Mouse (Mus musculus) T-helper 2 cell (primary cell): Measurements from ENCODE around the gene Wipf2.
"Not testable (repeated sequence)": the region's sequence is repeated elsewhere in the genome, so short reads cannot be mapped to it uniquely, and the experiment has no call there.

Experiments used
- in situ Hi-C: fragments of 300-600 bp; cut with MboI, MseI; formaldehyde crosslinking; loops from one replicate; pipeline ENCODE4 v1.15.1; 2025; ENCODE audit warnings: high pct_unique_total_duplicates

Gene Wipf2

DNA sequence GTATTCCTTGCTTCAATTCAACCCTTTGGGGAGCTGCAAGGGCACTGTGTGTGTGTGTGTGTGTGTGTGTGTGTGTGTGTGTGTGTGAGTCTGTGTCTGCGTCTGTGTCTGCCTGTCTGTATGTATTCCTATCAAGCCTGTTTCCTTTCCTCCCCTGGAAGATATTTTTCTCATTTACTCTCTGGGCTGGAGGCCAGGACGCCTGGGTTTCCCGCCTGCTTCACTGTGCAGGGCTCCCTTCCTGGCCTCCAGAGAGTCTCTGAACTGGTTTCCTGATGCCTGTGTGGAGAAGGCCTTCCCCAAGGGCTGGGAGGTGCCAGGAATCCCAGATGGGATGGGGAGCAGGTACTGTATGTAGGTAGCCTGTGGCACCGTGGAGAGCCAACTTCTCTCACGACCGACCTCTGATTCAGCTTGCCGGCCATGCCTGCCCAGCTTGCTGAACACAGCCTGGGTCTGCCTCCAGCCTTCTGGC lies 66.7 kb downstream of the Wipf2 start:
- in situ Hi-C loops: no loop called here

DNA sequence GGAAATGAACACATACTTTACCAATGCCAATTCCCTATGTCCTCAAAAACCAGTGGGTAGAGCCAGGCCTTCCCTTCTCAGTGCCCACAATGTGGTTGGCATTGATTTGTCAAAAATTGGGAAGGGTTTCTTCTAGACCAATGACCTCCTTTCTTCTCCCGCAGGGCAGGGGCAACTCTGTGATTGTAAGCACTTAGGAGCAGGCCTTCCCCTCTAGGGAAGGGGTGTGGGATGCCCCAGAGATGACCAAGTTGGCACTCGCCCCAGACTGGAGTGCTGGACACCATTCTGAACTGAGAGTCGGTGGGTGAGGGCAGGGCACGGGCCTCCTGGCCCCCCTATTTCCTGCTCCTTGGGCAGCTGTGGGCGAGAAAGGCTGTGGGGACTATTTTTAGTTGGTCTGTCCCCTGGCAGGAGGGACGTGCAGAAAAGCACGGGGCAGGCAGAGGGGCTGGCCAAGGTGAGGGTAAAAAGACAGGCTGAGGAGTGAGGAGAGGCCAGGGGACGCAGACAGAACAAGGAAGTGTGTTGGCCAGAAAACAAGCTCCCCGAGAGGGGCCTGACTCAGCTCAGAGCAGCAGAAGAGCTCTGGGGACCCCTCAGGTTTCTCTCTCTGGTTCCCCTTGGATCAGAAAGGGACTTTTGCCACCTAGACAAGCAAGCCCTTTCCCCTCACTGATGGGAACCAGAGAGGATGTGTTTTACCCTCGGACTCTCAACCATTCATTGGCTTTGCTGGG lies 67.5 kb downstream of the Wipf2 start:
- in situ Hi-C loops: no loop called here

DNA sequence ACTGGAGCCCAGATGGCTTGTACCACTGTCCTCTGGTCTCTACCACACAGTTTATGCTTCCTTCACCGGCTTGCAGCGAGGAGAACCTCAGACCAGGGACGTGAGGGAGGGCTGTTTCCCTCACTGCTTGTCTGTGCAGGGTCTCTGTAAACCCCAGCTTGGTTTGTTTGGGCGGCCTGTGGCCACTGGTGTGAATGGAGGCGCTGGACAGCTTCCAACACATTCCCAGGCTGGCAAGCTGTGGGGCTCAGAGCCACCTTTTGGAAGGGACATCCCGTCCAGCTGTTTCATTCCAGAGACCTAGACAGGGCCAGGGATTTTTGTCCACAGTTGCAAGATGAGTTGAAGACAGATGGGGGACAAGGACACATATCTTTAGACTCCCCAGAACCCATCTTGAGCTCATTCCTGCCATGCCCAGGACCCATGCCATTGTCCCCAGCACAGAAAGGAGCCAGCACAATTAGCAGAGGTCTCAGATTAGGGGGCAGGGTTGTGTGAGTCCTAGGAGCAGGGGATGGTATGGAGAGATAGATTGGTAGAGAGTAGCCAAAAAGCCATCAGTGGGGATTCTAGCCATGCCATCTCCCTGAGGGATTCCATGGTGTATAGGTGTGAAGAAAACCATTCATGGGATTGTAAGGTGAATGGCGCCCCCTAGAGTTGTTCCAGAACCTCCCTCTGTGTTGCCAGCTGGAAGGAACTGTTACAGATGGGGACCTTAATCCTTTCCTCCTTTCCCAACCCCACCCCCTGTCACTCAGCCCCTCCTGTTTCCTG lies 68.3 kb downstream of the Wipf2 start:
- in situ Hi-C loops: no loop called here

DNA sequence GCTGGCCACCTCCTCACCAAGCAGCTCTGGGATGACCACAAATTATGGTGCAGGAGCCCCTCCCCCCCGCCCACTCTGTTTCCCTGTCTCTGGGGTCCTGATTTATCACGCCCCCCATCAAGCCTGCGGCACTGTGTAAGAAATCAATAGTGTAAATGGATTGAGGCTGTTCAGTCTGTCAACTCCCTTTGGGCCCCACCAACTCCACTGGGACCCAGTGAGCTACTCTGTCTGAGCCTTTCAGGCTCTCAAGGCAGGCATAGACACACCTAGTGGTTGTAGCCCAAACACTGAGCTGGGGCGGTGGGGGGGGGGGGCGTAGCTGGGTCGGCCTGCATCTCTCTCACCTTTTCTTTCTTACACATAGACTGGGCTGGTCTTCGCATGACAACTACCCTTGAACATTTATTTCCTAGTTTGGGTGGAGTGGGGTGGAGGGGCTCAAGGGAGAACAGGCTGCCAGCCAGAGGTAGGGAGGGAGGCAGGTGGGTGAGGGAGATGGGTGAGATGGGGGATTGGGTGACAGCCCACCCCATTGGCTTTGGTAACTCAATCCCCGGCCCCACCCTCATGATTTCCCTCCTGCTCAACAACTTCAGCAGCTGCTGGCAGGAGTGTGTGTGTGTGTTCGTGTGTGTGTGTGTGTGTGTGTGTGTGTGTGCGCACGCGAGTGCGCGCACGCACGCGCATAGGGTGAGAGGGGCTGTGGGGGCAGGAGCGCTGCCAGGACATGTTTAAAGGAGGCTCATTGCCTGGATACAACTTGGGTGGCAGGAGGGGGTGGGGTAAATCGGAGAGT lies 69.1 kb downstream of the Wipf2 start:
- in situ Hi-C loops: no loop called here

DNA sequence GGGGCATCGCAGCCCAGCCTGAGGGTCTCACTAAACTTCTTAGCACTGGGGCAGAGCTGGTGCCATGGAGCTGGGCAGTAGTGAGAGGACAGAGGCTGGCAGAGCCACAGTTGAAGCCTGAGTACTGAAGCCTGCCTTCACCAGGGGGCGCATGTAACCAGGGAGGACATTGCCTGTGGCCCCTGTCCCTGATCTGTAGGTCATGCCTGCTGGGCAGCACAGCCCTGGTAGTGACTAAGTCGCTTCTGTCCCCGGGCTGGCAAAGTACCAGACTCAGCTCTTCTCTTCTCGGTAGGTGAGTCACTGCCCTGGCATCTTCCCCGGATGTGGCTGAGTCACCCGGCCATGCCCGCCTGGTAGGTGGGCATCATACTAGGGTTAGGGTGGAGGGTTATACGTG lies 69.7 kb downstream of the Wipf2 start:
- in situ Hi-C loops: no loop called here

DNA sequence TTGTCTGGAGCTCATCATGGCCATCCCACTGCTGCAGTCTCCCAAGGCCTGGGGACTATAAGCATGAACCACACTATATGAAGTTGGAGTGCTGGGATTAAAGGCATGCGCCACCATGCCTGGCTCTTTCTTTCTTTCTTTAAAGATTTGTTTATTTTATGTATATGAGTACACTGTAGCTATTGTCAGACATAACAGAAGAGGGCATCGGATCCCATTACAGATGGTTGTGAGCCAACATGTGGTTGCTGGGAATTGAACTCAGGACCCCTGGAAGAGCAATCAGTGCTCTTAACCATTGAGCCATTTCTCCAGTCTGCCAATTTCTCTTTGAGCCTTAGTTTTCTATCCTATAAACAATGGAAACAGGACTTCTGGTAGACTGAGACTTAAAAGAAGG lies 70.4 kb downstream of the Wipf2 start:
- in situ Hi-C loops: not testable (repeated sequence)

DNA sequence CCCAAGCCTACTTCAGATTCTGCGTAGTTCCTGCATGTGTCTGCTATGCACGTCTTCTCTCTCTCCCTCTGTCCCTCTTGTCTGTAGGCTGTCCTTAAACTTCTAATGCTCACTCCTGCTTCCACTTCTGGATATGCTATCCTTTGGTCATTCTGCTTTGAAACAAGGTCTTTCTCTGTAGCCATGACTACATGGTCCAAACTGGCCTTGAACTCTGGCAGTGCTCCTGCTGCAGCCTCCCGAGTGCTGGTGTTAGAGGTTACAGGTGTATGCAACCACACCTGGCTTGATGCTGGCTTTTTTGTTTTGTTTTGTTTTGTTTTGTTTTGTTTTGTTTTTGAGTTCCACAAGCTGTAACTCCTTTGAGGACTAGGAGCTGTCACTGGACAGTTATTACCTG lies 70.9 kb downstream of the Wipf2 start:
- in situ Hi-C loops: no loop called here

DNA sequence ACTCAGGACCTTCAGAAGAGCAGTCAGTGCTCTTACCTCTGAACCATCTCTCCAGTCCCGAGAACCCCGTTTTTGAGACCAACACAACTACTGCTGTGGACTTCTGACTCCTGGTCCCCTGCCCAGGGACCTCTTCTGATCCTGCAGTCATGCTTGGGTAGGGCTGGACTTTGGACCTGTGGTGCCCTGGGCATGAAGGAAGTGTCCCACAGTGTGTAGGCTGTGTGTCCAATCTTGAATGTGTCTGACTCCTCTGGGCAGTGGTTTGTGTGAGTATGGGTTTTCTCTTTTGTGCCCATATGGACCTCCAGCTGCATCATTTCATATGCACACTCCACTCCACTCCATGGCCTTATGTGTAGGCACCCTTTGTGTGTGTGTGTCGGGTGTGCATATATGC lies 71.7 kb downstream of the Wipf2 start:
- in situ Hi-C loops: no loop called here

DNA sequence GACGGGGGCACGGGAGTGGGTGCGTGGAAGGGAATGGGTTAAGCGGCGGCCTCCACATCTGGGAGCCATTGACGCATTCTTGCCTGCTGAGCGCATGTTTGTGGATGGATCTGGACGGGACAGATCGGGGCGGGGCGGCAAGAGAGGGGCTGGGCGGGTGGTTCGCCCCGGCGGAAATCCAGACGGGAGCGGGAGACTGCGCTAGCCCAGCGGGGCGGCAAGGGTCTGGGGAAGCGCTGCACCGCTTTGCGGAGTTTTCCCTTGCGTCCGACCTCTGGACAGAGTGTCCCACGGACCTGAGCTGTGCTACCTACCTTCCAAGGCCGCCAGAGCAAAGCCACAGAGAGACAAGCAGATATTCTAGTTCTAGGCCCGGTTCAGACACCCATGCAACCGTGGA lies 72.7 kb downstream of the Wipf2 start:
- in situ Hi-C loops: no loop called here

DNA sequence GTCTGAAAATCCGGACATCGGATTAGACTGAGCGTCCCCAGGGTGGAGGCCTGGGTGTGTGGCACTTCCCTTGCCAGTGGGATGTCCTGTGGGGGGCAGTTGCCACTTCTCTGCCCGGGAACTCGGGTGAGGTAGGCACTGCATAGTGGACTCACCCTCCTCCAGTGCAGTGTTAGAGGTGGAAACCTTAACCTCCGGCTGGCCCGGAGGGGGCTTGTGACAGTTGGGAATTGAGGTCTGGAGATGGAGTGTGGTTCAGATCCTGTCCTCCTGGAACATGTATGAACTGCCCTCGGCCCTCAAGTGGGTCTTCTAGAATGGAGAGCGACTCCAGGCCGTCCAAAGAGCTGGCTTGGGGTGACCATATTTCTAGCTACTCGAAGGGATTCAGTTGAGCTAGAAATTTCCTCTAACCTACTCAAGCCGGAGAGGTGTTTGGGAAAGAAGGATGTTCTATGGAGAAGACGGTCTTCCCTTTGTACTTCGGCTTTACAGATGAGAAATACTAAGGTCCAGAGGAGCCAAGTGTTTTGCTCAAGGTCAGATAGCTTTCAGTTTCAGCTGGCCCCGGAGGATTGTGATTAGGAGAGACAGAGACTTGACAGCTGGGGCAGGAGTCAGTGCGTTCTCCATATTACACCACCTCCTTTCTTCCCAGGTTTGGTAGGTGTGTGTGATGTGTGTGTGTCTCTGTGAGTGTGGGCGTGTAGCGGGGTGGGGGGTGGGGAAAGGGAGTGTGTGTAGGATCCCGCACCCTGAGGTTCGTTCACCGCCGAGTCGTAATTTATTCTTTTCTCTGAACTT lies 73.4 kb downstream of the Wipf2 start:
- in situ Hi-C loops: no loop called here

DNA sequence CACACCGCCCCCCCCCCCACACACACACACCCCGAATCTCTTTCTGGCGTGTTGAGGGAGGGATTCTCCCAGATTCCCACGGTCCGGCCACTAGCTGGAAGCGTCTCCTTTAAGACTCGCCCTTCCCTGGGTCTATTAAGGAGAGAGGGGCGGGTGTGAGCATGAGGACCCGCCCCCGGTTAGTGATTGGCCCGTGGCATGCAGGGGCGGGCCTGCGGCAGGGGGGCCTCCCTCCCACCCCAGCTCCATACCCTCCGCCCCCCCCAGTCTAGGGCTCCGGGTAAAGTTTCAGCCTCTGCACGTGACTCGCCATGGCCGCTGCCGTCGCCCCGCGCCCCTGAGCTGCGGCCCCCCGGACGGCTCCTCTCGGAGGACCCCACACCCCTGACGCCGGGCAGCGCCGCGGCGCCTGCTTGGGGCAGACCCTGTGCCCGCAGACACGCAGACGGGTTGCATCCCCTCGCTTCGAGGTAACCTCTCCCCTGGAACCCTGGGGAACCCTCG lies 74.0 kb downstream of the Wipf2 start:
- in situ Hi-C loops: no loop called here

DNA sequence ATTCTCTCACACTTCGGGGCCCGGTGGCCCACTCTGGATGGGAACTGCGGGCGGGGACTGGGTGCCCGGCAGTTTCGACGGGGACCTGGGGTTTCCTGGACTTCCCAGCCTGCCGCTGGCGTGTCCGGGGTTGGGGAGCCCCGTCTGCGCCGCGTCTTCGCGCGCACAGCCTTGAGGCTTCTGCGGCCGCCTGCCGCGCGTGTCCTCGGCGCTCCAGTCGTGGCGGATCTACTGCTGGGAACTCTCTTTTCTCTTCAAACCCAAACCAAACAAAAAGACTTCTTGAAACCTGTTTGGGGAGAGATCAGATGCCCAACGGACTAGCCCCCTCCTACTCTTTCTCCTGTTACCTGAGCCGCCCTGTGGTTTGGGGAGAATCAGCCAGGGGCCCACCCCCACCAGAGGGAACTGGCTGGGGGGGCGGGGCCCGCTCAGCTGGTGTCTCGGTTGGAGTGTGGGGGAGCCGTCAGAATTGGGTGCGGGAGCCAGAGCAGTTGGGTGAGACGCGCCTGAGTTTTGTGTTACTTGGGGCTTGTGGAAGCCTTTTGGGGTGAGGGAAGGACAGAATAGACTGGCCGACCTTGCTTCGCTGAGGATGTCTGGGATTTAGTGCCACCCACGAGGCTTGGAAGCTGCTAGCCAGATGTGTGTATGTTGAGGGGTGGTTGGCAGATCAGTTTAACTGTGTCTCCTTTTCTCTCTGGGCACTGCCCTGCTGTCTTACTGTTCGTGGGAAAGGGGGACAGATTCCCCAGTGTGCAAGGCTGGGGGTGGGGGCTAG lies 74.7 kb downstream of the Wipf2 start:
- in situ Hi-C loops: no loop called here

DNA sequence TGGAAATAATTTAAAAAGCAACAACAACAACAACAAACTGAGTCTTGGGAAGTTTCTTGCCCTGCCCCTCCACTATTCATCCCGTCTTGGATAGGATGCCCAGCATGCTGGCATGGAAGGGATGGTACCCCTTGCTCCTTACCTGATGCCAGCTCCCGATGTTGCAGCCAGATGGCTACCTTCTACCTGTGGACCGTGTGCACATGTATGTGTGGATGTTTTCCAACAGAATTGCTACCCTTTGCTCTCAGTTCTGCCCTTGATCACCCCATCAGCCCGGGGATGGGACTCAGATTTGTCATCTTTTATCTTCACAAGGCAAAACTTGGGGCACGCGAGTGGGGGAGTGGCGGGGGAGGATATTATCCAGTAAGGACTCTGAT lies 75.3 kb downstream of the Wipf2 start:
- in situ Hi-C loops: no loop called here

DNA sequence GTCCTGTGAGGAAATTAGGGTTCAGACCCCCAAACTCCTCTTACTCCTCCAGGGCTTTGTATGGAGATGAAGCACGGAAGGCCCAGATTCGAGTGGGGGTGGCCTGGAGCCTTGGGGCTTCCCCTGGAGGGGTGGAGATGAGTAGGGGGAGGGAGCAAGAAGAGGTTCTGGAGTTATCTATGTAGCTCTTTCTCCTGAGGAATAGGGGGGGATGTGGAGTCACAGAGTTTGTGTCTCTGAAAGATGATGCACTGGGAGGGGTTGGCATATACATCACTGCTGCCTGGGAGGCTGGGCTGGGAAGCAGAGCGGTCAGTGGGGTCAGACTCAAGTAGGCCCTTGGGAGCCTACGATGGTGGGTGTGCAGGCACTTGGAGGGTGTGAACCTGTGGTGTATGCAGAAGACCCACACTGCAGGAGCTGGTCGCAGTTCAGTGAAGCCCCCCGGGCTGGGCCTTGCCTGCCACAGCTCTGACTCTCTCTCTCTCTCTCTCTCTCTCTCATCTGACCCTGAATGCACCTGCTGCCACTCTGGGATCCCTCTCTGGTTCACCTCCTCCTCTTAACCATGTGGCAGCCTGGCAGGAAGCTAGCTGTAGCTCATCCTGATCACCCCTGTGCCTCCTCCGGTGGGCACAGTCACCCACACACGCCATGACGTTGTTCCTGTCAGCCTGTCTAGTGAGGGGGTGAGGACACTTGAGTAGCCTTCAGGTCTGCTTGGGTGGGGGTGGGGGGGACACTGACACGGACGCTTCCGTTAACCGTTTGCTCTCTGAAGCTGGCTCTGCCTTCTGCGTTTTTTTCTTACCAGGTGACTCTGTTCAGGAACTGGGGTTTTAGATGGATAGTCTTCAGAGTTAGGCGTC lies 75.9 kb downstream of the Wipf2 start:
- in situ Hi-C loops: no loop called here

DNA sequence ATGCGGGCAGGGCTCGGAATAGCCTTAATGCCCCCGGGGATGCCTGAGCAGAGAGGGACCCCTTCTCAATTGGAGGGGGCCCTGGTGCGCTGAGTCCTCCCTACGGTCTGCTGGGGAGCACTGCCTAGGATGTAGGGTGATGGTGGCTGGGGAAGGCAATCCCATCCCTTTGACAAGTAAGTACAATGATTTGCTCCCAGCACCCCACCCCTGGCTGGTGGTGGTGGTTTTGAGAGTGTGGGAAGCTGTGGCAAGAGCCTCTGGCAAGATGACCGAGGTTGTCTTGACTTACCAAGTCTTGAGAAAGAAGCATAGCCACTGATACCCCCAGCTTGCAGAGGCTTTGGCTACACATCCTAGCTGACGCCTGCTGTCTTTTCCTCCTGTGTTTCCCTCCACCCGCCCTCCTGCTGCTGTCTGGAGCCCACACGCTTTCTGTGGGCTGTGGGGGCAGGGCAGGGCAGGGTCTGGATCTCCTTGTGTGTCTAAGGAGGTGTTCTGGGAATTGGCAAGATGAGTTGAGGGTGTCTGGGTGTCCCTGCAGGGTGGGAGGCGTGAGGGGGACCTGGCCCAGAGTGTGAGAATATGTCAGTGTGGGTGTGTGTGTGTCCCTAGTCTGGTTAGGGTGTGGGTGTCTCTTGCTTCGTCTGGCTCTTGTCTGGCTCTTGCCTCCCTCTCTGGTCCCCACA lies 76.7 kb downstream of the Wipf2 start:
- in situ Hi-C loops: loop anchor here (10.0 kb wide), 1 partner anchor 205 kb away; no protein-coding TSS in a partner anchor

DNA sequence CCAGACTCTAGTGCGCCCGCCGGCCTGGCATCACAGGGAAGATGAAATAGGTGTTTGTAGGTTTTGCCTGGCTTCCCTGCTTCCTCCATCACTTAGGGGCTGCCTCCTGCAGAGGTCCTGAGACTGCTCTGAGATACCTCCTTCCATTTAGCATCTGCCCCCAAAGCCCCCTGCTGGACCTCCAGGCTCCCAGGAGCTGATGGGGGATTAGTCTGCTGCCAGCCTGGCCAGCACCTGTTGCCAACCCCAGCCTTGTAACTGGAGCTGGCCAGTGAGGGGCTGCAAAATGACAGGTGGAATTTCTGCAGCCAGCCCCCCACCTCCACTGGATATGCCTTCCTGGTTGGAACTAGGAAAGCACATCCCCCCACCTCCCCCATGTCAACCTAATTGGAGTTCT lies 77.3 kb downstream of the Wipf2 start:
- in situ Hi-C loops: loop anchor here (10.0 kb wide), 1 partner anchor 204 kb away; no protein-coding TSS in a partner anchor

DNA sequence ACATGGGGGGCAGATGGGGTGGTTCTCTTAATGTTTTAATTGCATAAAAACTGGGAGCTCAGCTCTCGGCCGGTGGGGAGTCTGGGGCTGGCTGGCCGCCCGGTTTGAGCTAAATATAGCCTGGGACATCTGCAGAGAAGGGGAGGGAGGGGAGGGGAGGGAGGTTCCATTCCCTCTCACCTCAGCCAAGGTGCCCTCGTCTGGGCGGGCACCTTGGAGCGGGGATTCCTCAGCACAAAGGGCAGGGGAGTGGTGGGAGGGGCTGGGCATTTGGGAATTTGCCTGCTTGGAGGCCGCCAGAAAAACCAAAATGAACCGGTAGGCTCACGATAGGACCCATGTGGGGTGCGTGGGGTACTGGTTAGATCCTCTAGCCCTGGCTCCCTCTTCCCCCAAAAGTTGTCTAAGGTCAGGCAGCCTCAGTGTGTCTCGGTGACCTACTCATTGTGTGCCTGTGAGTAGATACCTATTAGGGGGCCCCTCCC lies 77.9 kb downstream of the Wipf2 start:
- in situ Hi-C loops: loop anchor here (10.0 kb wide), 1 partner anchor 203 kb away; no protein-coding TSS in a partner anchor

DNA sequence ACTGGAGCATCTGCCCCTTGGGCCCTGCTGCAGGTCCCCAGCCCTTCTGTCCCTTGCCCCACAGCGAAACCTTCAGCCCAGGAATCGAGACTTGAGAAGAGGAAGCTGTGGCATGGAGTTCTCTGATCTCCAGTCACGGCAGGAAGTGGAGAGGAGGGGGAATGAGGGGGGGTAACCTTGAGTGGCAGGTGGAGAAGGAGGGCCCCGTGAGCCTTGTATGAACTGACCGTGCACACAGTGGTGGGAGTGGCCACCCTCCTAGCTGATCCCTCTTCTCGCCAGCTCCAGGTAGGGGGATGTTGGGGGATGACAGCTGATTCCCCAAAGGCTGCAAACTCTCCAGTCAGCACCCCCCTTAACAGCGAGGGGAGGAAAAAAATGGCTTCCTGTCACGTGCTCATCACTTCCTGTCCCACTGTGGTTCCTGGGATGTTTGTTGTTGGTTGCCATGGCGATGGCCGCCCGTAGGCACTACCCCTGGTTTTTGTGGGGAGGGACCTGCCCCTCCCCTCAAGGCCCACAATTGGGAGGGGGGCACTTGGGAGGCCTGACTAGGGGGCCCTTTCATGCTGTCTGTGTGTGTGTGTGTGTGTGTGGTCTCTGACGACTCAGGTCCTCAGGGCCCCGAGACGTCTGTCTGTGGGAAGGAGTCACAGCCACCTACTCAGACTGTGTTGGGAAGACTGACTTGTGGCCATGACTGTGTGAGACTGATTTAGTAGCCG lies 78.5 kb downstream of the Wipf2 start:
- in situ Hi-C loops: loop anchor here (10.0 kb wide), 1 partner anchor 203 kb away; no protein-coding TSS in a partner anchor
